Mouse (Mus musculus) left cerebral cortex, adult 2 months (tissue): ENCODE results near the gene Kbtbd12. TPM values are rescaled to one million over a fixed set of nuclear protein-coding genes. Genes with fewer than 3 reads are reported as not detected.

Experiments used
- DNase-seq, 2 experiments: peaks; one replicate each; pipeline ENCODE4 v3.0.0; 2021 to 2022; ENCODE audit warnings: low spot score in 2 of 2, mixed read lengths in 1 of 2; ENCODE audit errors: extremely low spot score in 1 of 2
- H3K27ac ChIP-seq: fragments of 200-600 bp; 2 replicates; pipeline ENCODE4 v1.8.1; 2022
- H3K4me3 ChIP-seq: fragments of 200-600 bp; 2 replicates; pipeline ENCODE4 v1.8.1; 2022
- CTCF ChIP-seq: fragments of 200-600 bp; IDR thresholded peaks from 2 replicates; pipeline ENCODE4 v1.8.1; 2022; ENCODE audit warnings: antibody characterized with exemption, mild to moderate bottlenecking, moderate library complexity
- intact Hi-C: fragments of 180-260 bp; cut with DNase I; formaldehyde crosslinking; loops from one replicate; pipeline ENCODE4 v1.15.1; 2025
- long read RNA-seq, 2 experiments: library from polyadenylated mRNA; stranded (forward); transcript quantifications; one replicate each; pipeline ENCODE4 v2.0.0; 2021; ENCODE audit warnings: borderline mapping rate in 2 of 2
- total RNA-seq, 2 experiments: library from RNA; stranded (reverse); gene quantifications; 2 replicates each; pipeline ENCODE4 v1.2.3; 2021

The Kbtbd12 gene
- total RNA-seq = under 1 TPM in 1 of 2 experiments, not detected in 1; 0.23 TPM
- long read RNA-seq, experiment 1, partial matches to known transcripts = 0 of 1 reads
- long read RNA-seq, experiment 1, other reads (novel, unspliced or antisense) = 1 of 1 reads
- long read RNA-seq, experiment 2, partial matches to known transcripts = 0 of 1 reads
- long read RNA-seq, experiment 2, other reads (novel, unspliced or antisense) = 1 of 1 reads

DNA sequence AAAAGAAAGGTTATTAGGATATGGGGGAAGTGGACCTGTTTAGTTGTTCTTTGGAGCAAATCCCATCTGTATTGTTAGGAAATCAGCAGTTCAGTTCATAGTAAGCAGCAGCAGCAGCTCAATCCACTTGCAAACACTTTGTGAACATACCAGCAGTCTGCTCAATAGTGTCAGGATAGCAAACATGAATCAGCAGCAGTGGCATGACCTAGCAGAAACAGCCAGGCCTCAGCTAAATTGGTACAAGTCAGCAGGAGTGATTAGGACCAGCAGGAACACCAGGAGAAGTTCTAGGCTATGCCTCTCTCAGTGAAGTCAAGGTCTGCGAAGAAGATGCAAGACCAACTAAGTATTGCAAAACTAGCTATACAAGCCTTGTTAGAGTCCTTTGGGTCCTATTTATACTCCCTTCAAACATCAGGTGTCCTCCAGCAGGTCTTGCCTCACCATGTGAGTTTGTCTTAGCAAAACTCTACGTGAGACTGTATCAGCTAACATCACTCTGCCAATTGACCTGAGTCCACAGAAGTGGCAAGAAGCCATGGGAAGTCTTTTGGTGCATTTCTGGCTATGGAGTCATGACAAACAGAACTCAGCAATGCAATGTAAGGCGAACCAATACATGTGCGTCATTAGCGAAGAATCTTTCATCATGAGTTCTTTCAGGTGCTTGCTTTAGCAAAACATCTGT is at the start of gene Kbtbd12:
TSS of gene Kbtbd12 (minus strand) at position 340 of the 691 bp plus-strand sequence.
- Histone ChIP-seq H3K4me3 (no peak within 1 kb of the TSS), H3K27ac (no peak within 1 kb of the TSS)
- TF ChIP-seq CTCF = no peak
- DNase-seq = no peak
- intact Hi-C loops = loop anchor here (2.0 kb wide), 1 partner anchor 87 kb away; the partner anchor contains the start of gene Mgll

DNA sequence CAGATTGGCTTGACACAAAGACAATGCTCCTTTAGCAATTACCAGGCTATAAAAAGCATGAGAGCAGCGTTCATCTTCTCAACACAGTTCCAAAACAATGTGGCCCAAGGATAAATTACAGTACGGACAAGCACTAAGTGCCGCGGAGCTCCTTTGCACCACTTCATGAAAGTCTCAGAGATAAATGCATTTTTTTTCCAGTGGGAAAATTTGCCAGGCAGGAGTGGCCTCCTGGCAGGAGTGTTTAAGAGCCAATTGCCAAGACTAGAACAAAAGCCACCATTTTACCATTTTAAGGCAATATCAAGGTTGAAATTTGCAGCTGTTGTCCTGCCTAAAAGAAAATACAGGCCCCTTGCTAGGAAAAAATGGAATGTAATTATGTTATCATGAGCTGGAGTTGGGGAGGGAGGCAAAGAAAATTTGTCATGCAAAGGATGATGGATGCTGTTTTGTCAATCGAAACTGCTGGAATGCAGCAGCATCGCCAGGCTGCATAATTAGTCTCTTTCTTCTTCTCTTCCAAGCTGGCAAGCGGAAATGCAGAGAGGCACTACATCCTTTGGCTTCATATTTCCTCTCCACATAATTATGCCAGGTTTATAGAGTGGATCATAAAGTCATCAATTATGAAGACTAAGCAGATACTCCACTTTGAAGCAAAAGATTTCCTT is 45.8 kb upstream of the Kbtbd12 start:
- intact Hi-C loops = no loop called here
- H3K4me3 ChIP-seq = no peak overlapping the region
- DNase-seq = no peak

DNA sequence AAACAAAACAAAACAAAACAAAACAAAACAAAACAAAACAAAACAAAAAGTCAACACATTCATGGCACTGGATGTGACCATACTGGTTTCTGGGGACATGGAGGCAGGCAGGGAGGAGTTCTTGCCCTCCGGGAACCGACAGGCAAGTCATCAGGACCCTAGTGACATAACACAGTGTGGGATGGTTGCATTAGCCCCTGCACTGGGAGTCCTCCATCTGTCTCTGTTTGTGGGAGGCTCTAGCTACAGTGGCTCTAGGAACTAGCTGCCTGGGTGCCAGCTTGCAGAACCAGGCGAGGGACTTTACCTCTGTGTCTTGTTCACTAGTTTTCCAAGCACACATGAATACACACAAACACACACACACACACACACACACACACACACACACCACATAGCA is 43.3 kb upstream of the Kbtbd12 start:
- intact Hi-C loops = no loop called here
- H3K4me3 ChIP-seq = no peak overlapping the region
- TF ChIP-seq CTCF = no peak
- no peak for DNase-seq
- H3K27ac ChIP-seq = no peak overlapping the region

More for the DNA sequence above, 45.8 kb upstream of the Kbtbd12 start:
- no peak overlapping the region for H3K27ac ChIP-seq
- TF ChIP-seq CTCF = no peak

DNA sequence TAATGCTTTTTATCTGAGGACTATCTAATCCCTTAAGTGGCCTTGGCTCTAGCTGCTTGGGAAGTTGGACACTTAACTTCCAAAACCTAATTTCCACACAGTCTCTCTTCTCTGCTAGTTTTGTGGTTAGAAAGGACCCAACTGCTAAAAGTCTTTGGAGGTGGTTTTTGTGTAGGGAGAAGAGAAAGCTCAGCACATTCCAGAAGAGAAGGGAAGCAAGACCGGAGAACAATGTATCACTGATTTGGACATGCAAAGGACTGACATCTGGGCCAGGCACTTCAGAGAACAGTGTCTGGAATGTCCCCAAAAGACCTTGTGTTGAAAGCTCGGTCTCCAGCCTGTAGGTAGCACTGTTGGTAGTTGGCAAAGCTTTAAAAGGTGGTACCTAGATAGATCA is 40.0 kb upstream of the Kbtbd12 start:
- no peak overlapping the region for H3K4me3 ChIP-seq
- no peak for TF ChIP-seq CTCF
- no peak overlapping the region for H3K27ac ChIP-seq
- DNase-seq = no peak
- intact Hi-C loops = no loop called here

DNA sequence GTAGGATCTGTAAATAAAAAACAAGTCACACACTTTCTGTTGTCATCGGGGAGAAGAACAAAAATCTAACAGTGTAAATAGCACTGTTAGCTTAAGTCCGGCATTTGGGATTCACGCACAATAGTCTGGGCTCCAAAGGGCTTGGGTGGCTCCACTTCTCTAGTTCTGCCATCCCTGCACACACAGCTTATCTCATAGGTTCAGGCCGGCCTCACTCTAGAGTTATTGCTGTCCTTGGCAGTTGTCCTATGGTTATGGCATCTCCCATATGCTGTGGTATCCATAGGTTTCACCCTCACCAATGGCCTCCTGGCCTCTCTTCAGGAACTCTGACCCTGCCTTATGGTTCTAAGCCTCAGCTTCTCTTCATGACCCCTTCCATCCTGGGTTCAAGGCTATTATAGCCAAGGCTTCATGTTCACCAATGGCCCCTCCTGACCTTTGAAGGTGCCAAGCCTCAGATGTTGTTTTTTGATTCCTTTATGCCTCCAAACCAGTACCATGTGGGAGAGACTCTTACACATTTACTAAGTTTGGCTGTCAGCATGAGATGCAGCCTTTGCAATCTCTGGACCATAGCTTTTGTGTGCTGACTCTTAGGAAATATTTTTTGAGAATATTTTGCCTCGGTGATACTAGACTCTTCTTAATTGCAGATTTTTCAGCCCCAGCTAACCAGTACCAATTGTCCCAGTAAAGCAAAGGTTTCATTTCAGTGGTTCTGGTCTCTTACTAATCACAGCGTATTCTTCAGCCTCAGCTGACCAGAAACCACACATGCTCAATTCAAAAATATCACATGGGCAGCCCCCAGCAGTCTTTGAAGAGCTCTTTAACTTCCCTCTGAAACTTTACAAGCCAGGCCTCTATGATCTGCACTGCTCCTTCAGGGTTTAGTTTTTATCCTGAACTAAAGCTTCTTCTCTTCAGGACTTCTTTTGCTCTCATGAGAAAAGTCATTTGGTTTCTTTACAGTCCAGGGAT is 39.3 kb upstream of the Kbtbd12 start:
- no peak overlapping the region for H3K27ac ChIP-seq
- no peak overlapping the region for H3K4me3 ChIP-seq
- no peak for TF ChIP-seq CTCF
- no peak for DNase-seq
- intact Hi-C loops = no loop called here

GRCm38 (mm10) chr6:88675815-88676214 is 38.1 kb upstream of the Kbtbd12 start:
- Histone ChIP-seq H3K27ac (no peak overlapping the region), H3K4me3 (no peak overlapping the region)
- TF ChIP-seq CTCF = no peak
- no peak for DNase-seq
- intact Hi-C loops = no loop called here

- no peak for TF ChIP-seq CTCF
- H3K27ac ChIP-seq = no peak overlapping the region
- no peak overlapping the region for H3K4me3 ChIP-seq
- intact Hi-C loops = no loop called here
- no peak for DNase-seq
Measured at GRCm38 (mm10) chr6:88662284-88662683, 24.5 kb upstream of the Kbtbd12 start.

DNA sequence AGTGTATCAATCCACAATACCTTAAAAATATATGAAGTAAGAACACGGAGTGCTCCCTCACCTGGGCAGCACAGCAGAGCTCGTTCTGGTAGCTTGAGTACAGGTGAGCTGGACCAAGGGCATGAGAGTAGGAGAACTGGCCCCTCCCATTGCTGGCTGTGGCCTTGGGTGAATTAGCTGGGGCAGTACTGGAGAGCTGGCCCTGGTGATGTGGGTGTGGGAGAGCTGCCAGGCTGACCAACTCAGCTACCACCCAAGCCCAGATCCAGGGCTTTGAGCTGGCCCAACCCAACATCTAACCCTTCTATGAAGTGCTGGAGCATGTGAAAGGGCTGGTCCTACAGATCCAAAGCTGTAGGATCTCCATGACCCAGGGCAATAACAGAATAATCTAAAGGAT is 23.9 kb upstream of the Kbtbd12 start:
- H3K27ac ChIP-seq = no peak overlapping the region
- H3K4me3 ChIP-seq = no peak overlapping the region
- no peak for TF ChIP-seq CTCF
- DNase-seq = no peak
- intact Hi-C loops = no loop called here

- intact Hi-C loops = no loop called here
- no peak for TF ChIP-seq CTCF
- Histone ChIP-seq H3K4me3 (no peak overlapping the region), H3K27ac (peak overlapping the region; percentile 53)
- DNase-seq = no peak
Measured at GRCm38 (mm10) chr6:88647564-88648295, 10.0 kb upstream of the Kbtbd12 start.

- no peak for TF ChIP-seq CTCF
- Histone ChIP-seq H3K4me3 (no peak overlapping the region), H3K27ac (no peak overlapping the region)
- intact Hi-C loops = no loop called here
- DNase-seq = no peak
Measured at GRCm38 (mm10) chr6:88644786-88645185, 7.0 kb upstream of the Kbtbd12 start.

GRCm38 (mm10) chr6:88641346-88641920 is 3.7 kb upstream of the Kbtbd12 start:
- TF ChIP-seq CTCF = no peak
- intact Hi-C loops = no loop called here
- no peak for DNase-seq
- no peak overlapping the region for H3K4me3 ChIP-seq
- no peak overlapping the region for H3K27ac ChIP-seq
